Mouse (Mus musculus) MEL (cell line): ENCODE results near the gene Bricd5. TPM values are rescaled to one million over a fixed set of nuclear protein-coding genes. Genes with fewer than 3 reads are reported as not detected.

ENCODE experiments used
- DNase-seq: peaks from one replicate; pipeline ENCODE4 v3.0.0; 2011; ENCODE audit warnings: low read depth, low spot score
- H3K27ac ChIP-seq: 2 replicates; pipeline ENCODE4 v1.5.1; 2012; ENCODE audit warnings: low read depth, mild to moderate bottlenecking, control low read depth, low read length, moderate library complexity; ENCODE audit not compliant: control insufficient read depth
- H3K27me3 ChIP-seq, 2 experiments: fragments of 150-350 bp in 1 of 2; sonication (generic) in 1 of 2; 2 replicates each; pipeline ENCODE4 v1.6.1; 2012; ENCODE audit warnings: low read length in 2 of 2, mild to moderate bottlenecking in 2 of 2, improper control_type of control experiment in 1 of 2, moderate library complexity in 1 of 2; ENCODE audit not compliant: insufficient read depth in 2 of 2, control insufficient read depth in 1 of 2
- H3K36me3 ChIP-seq, 2 experiments: 2 replicates each; pipeline ENCODE4 v1.6.1; 2012 to 2014; ENCODE audit warnings: low read length in 2 of 2, improper control_type of control experiment in 1 of 2, inconsistent platforms in 1 of 2, mild to moderate bottlenecking in 1 of 2; ENCODE audit not compliant: insufficient read depth in 2 of 2, control insufficient read depth in 1 of 2
- H3K4me1 ChIP-seq, 2 experiments: fragments of 150-350 bp in 1 of 2; sonication (generic) in 1 of 2; 2 replicates each; pipeline ENCODE4 v1.6.1; 2012; ENCODE audit warnings: low read length in 2 of 2, improper control_type of control experiment in 1 of 2, mild to moderate bottlenecking in 1 of 2; ENCODE audit not compliant: insufficient read depth in 2 of 2, control insufficient read depth in 1 of 2
- H3K4me3 ChIP-seq, 2 experiments: fragments of 150-350 bp in 1 of 2; sonication (generic) in 1 of 2; 2 replicates each; pipeline ENCODE4 v1.5.1; 2012; ENCODE audit warnings: low read depth in 2 of 2, low read length in 2 of 2, mild to moderate bottlenecking in 2 of 2, moderate library complexity in 2 of 2, control low read depth in 1 of 2, improper control_type of control experiment in 1 of 2; ENCODE audit not compliant: control insufficient read depth in 1 of 2, insufficient read depth in 1 of 2
- H3K79me2 ChIP-seq: 2 replicates; pipeline ENCODE4 v1.6.1; 2012; ENCODE audit warnings: mild to moderate bottlenecking, low read length, moderate library complexity; ENCODE audit not compliant: control insufficient read depth, poor library complexity, insufficient read depth
- H3K9ac ChIP-seq: 2 replicates; pipeline ENCODE4 v1.6.1; 2012; ENCODE audit warnings: low read depth, mild to moderate bottlenecking, control low read depth, low read length, moderate library complexity; ENCODE audit not compliant: control insufficient read depth, poor library complexity, severe bottlenecking
- H3K9me3 ChIP-seq: fragments of 150-350 bp; sonication (generic); replicated peaks from 2 replicates; pipeline ENCODE4 v1.6.1; 2012; ENCODE audit warnings: mild to moderate bottlenecking, low read length, improper control_type of control experiment, moderate library complexity; ENCODE audit not compliant: insufficient read depth
- BHLHE40 ChIP-seq: IDR thresholded peaks from 2 replicates; pipeline ENCODE4 v1.6.1; 2012; ENCODE audit warnings: low read depth, mild to moderate bottlenecking, inconsistent platforms, low read length, improper control_type of control experiment, borderline replicate concordance
- CHD1 ChIP-seq: IDR thresholded peaks from 2 replicates; pipeline ENCODE4 v1.6.1; 2012; ENCODE audit warnings: low read depth, mild to moderate bottlenecking, inconsistent platforms, low read length, improper control_type of control experiment
- EP300 ChIP-seq, 2 experiments: IDR thresholded peaks; 2 replicates each; pipeline ENCODE4 v1.6.1; 2011; ENCODE audit warnings: improper control_type of control experiment in 2 of 2, low read length in 2 of 2, low read depth in 1 of 2, mild to moderate bottlenecking in 1 of 2
- ETS1 ChIP-seq: IDR thresholded peaks from 2 replicates; pipeline ENCODE4 v1.6.1; 2012; ENCODE audit warnings: low read depth, mild to moderate bottlenecking, inconsistent platforms, low read length, improper control_type of control experiment, moderate library complexity
- HCFC1 ChIP-seq: IDR thresholded peaks from 2 replicates; pipeline ENCODE4 v1.6.1; 2012; ENCODE audit warnings: low read depth, mild to moderate bottlenecking, inconsistent platforms, low read length, improper control_type of control experiment, moderate library complexity
- JUND ChIP-seq: IDR thresholded peaks from 2 replicates; pipeline ENCODE4 v1.6.1; 2011; ENCODE audit warnings: low read depth, mild to moderate bottlenecking, improper control_type of control experiment, low read length
- MAX ChIP-seq: IDR thresholded peaks from 2 replicates; pipeline ENCODE4 v1.6.1; 2011; ENCODE audit warnings: low read length, improper control_type of control experiment
- MAZ ChIP-seq: IDR thresholded peaks from 2 replicates; pipeline ENCODE4 v1.6.1; 2012; ENCODE audit warnings: low read depth, mild to moderate bottlenecking, inconsistent platforms, low read length, improper control_type of control experiment
- MYC ChIP-seq: IDR thresholded peaks from 2 replicates; pipeline ENCODE4 v1.6.1; 2011; ENCODE audit warnings: low read depth, mild to moderate bottlenecking, low read length, improper control_type of control experiment, moderate library complexity
- POLR2A ChIP-seq, 2 experiments: IDR thresholded peaks; 2 replicates each; pipeline ENCODE4 v1.6.1; 2011 to 2012; ENCODE audit warnings: low read length in 2 of 2, mild to moderate bottlenecking in 2 of 2, control low read depth in 1 of 2, improper control_type of control experiment in 1 of 2, low read depth in 1 of 2, moderate library complexity in 1 of 2; ENCODE audit not compliant: control insufficient read depth in 1 of 2, insufficient read depth in 1 of 2, poor library complexity in 1 of 2
- POLR2AphosphoS2 ChIP-seq: IDR thresholded peaks from 2 replicates; pipeline ENCODE4 v1.6.1; 2011; ENCODE audit warnings: low read length, improper control_type of control experiment
- RAD21 ChIP-seq: IDR thresholded peaks from 2 replicates; pipeline ENCODE4 v1.6.1; 2011; ENCODE audit warnings: mild to moderate bottlenecking, low read depth, low read length, improper control_type of control experiment
- SMC3 ChIP-seq: IDR thresholded peaks from 2 replicates; pipeline ENCODE4 v1.6.1; 2011; ENCODE audit warnings: low read depth, low read length, improper control_type of control experiment
- TCF12 ChIP-seq: IDR thresholded peaks from 2 replicates; pipeline ENCODE4 v1.6.1; 2014; ENCODE audit warnings: low read depth, mild to moderate bottlenecking, inconsistent platforms, low read length, improper control_type of control experiment, moderate library complexity
- UBTF ChIP-seq: IDR thresholded peaks from 2 replicates; pipeline ENCODE4 v1.6.1; 2012; ENCODE audit warnings: low read depth, mild to moderate bottlenecking, inconsistent platforms, low read length, improper control_type of control experiment, moderate library complexity, borderline replicate concordance; ENCODE audit not compliant: insufficient read depth
- ZC3H11A ChIP-seq: IDR thresholded peaks from 2 replicates; pipeline ENCODE4 v1.6.1; 2012; ENCODE audit warnings: low read depth, mild to moderate bottlenecking, inconsistent platforms, low read length, improper control_type of control experiment
- ZNF384 ChIP-seq: IDR thresholded peaks from 2 replicates; pipeline ENCODE4 v1.6.1; 2012; ENCODE audit warnings: low read depth, mild to moderate bottlenecking, inconsistent platforms, low read length, improper control_type of control experiment
- polyA plus RNA-seq, 2 experiments: library from polyadenylated mRNA; stranded (reverse) in 1 of 2; unstranded in 1 of 2; fragments of >175 nt in 1 of 2; fragments of >200 nt in 1 of 2; gene quantifications; 2 replicates each; pipeline versions ENCODE4 v1.2.1 to v1.2.4; 2012; ENCODE audit warnings: low replicate concordance in 2 of 2, low read depth in 1 of 2; ENCODE audit not compliant: insufficient read length in 2 of 2, insufficient read depth in 1 of 2, missing spikeins in 1 of 2
- total RNA-seq: library from RNA; depleted of rRNA; stranded (reverse); fragments of 300-350 nt; gene quantifications from 2 replicates; pipeline ENCODE4 v1.2.3, GENCODE M21; 2012

Bricd5 gene
- total and polyA plus RNA-seq, 3 experiments, result 0.82 to 2.0 TPM; not detected in 1

- H3K9me3 ChIP-seq, result no peaks in the 10 kb centered on the region
- TF ChIP-seq BHLHE40, result no peak
- no peak for TF ChIP-seq MAX
- TF ChIP-seq EP300 (IDR thresholded peaks at IDR 0.05; ENCODE audit: low read depth in 1 of 2, low read length in 2 of 2), result no peak
- TF ChIP-seq ETS1, result no peak
- H3K4me1 ChIP-seq, result no peaks in the 10 kb centered on the region
- DNase-seq, result no peak
- H3K27me3 ChIP-seq, result peaks cover 6 to 25% of the 10 kb centered on the region in 2 experiments
- no peaks in the 10 kb centered on the region for H3K36me3 ChIP-seq
- H3K79me2 ChIP-seq, result no peaks in the 10 kb centered on the region
- H3K27ac ChIP-seq, result no peak overlapping the region
- H3K9ac ChIP-seq, result no peak overlapping the region
- no peak overlapping the region for H3K4me3 ChIP-seq
These were observed 15.8 kb downstream of the Bricd5 start for GRCm38 (mm10) chr17:24489265-24490030.

- no peaks in the 10 kb centered on the region for H3K4me1 ChIP-seq
- H3K4me3 ChIP-seq, result no peak overlapping the region
- no peak overlapping the region for H3K27ac ChIP-seq
- no peak for DNase-seq
- no peaks in the 10 kb centered on the region for H3K79me2 ChIP-seq
- no peaks in the 10 kb centered on the region for H3K36me3 ChIP-seq
- H3K27me3 ChIP-seq, result peaks cover 6 to 25% of the 10 kb centered on the region in 2 experiments
- TF ChIP-seq RAD21, result no peak
- TF ChIP-seq HCFC1, result no peak
- TF ChIP-seq CHD1, result no peak
- TF ChIP-seq UBTF, result no peak
- TF ChIP-seq MYC, result no peak
- no peak for TF ChIP-seq MAX
- no peak for TF ChIP-seq TCF12
- no peak for TF ChIP-seq POLR2A (IDR thresholded peaks at IDR 0.05; ENCODE audit: control insufficient read depth in 1 of 2, insufficient read depth in 1 of 2, low read depth in 1 of 2, low read length in 2 of 2, poor library complexity in 1 of 2)
- TF ChIP-seq JUND, result no peak
- TF ChIP-seq ZC3H11A, result no peak
- TF ChIP-seq MAZ, result no peak
- no peak for TF ChIP-seq SMC3
- TF ChIP-seq ZNF384, result no peak
- no peak for TF ChIP-seq POLR2AphosphoS2
- no peaks in the 10 kb centered on the region for H3K9me3 ChIP-seq
- no peak overlapping the region for H3K9ac ChIP-seq
These were observed 16.7 kb downstream of the Bricd5 start for GRCm38 (mm10) chr17:24490399-24490798.
